Mouse (Mus musculus) hindbrain, postnatal 0 days (tissue): ENCODE data around the gene Lor. TPM values are rescaled to one million over a fixed set of nuclear protein-coding genes. Genes with fewer than 3 reads are reported as not detected.
A peak's percentile ranks its signal among the peaks of the same experiment; 100 is the strongest.

Experiments
- ATAC-seq: fragments of 200-750 bp; cut with Nextera tagmentation; 2 replicates; pipeline ENCODE4 v1.8.0; 2017; ENCODE audit warnings: mild to moderate bottlenecking, moderate TSS enrichment, moderate library complexity
- DNase-seq: peaks from one replicate; pipeline ENCODE4 v3.0.0-alpha.2; 2015; ENCODE audit warnings: low spot score
- H3K27ac ChIP-seq: fragments of 300-500 bp; sonication (generic); 2 replicates; pipeline ENCODE4 v1.5.1; 2014; ENCODE audit warnings: mild to moderate bottlenecking
- H3K27me3 ChIP-seq: fragments of 300-500 bp; sonication (generic); 2 replicates; pipeline ENCODE4 v1.6.1; 2014; ENCODE audit warnings: low read length, mixed read lengths; ENCODE audit not compliant: insufficient read depth
- H3K36me3 ChIP-seq: fragments of 300-500 bp; sonication (generic); 2 replicates; pipeline ENCODE4 v1.6.1; 2014; ENCODE audit warnings: low read length, mixed read lengths; ENCODE audit not compliant: insufficient read depth
- H3K4me1 ChIP-seq: fragments of 300-500 bp; sonication (generic); 2 replicates; pipeline ENCODE4 v1.6.1; 2014; ENCODE audit warnings: antibody characterized with exemption, low read length, mixed read lengths; ENCODE audit not compliant: insufficient read depth
- H3K4me2 ChIP-seq: fragments of 300-500 bp; sonication (generic); 2 replicates; pipeline ENCODE4 v1.6.1; 2014; ENCODE audit warnings: low read depth, mild to moderate bottlenecking, low read length, moderate library complexity, mixed read lengths
- H3K4me3 ChIP-seq: fragments of 300-500 bp; sonication (generic); 2 replicates; pipeline ENCODE4 v1.5.1; 2014; ENCODE audit warnings: low read length
- H3K9ac ChIP-seq: fragments of 300-500 bp; sonication (generic); replicated peaks from 2 replicates; pipeline ENCODE4 v1.6.1; 2014; ENCODE audit warnings: mild to moderate bottlenecking, low read length, moderate library complexity, mixed read lengths
- H3K9me3 ChIP-seq: fragments of 300-500 bp; sonication (generic); 2 replicates; pipeline ENCODE4 v1.6.1; 2016; ENCODE audit warnings: low read length, mixed read lengths
- CTCF ChIP-seq: IDR thresholded peaks from 2 replicates; pipeline ENCODE4 v1.5.1; 2016; ENCODE audit warnings: antibody characterized with exemption, control low read depth, low read depth
- WGBS: fragments of 180-500 bp; shearing (Covaris S2); extraction: QIAGEN DNeasy Blood & Tissue Kit; methylation state at CpG from one replicate; pipeline ENCODE4 v1.1.7; 2014; 5-methylcytosine and 5-hydroxymethylcytosine counted together
- microRNA-seq, 2 experiments: library from miRNA; unstranded; fragments of <30 nt; microRNA quantifications; one replicate each; pipeline ENCODE4; 2016
- polyA plus RNA-seq: library from polyadenylated mRNA; unstranded; fragments of >200 nt; fragmentation: Nextera tagmentation; extraction: Ambion mirVana; gene quantifications from 2 replicates; pipeline ENCODE4 v1.2.1, GENCODE M21; 2015
- total RNA-seq: library from RNA; depleted of rRNA; stranded (reverse); fragments of >200 nt; gene quantifications from 2 replicates; pipeline ENCODE4 v1.2.3, GENCODE M21; 2014; rRNA removed

The Lor gene
- total and polyA plus RNA-seq, 2 experiments from 2014 or later = 2.2 to 12.1 TPM

DNA sequence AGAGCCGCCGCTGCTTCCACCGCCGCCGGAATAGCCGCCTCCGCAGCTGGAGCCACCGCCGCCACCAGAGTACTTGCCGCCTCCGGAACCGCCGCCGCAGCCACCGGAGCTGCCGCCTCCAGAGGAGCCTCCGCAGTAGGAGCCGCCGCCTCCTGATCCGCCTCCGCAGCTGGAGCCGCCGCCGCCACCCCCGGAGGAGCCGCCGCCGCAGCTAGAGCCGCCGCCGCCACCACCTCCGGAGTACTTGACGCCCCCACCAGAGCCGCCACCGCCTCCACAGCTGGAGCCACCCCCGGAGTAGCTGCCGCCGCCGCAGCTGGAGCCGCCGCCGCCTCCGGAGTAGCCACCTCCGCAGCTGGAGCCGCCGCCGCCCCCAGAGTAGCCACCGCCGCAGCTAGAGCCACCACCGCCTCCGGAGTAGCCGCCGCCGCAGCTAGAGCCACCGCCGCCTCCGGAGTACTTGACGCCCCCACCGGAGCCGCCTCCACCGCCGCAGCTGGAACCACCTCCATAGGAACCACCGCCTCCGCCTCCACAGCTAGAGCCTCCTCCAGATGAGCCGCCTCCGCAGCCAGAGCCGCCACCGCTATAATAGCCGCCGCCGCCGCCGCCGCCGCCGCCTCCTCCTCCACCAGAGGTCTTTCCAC, 1.5 kb downstream of the Lor start:
- DNase-seq (peak; percentile 66), ATAC-seq (peak; percentile 71)
- peak overlapping the region; percentile 84 for H3K9ac ChIP-seq
- WGBS = under 1% methylated on average over 49 of the region's 76 CpGs
- no peak for TF ChIP-seq CTCF
- peak overlapping the region; percentile 75 for H3K4me3 ChIP-seq
- no peaks in the 10 kb centered on the region for H3K27me3 ChIP-seq
- H3K27ac ChIP-seq = peak overlapping the region; percentile 94
- peak overlapping the region; percentile 84 for H3K4me2 ChIP-seq
- no peaks in the 10 kb centered on the region for H3K4me1 ChIP-seq
- H3K9me3 ChIP-seq = no peaks in the 10 kb centered on the region
- no peaks in the 10 kb centered on the region for H3K36me3 ChIP-seq

DNA sequence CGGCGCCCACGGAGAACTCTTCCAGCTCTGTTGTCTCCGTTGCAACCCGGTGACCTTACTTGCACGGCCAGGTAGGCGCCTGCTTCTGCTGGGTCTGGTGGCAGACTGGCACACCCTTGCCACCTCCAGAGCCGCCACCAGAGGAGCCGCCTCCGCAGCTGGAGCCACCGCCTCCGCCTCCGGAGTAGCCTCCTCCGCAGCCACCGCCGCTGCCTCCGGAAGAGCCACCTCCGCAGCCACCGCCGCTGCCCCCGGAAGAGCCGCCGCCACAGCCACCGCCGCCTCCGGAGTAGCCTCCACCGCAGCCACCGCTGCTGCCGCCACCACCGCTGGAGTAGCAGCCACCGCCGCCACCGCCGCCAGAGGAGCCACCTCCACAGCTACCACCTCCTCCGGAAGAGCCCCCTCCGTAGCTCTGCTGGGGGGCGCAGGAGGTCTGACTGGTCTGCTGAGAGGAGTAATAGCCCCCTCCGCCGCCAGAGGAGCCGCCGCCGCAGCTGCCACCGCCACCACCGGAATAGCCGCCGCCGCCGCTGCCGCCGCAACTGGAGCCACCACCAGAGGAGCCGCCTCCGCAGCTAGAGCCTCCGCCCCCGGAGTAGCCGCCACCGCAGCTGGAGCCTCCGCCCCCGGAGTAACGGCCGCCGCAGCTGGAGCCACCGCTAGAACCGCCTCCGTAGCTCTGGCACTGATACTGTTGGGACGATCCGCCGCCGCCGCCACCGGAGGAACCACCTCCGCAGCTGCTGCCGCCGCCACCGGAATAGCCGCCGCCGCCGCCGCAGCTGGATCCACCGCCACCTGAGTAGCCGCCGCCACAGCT, 2.3 kb downstream of the Lor start:
- no peaks in the 10 kb centered on the region for H3K27me3 ChIP-seq
- TF ChIP-seq CTCF = peak; percentile 43; the same call in 1 of the 2 replicates
- peak; percentile 79 for DNase-seq
- no peaks in the 10 kb centered on the region for H3K4me1 ChIP-seq
- peak; percentile 89 for ATAC-seq
- WGBS = 2% methylated on average over 76 of the region's 82 CpGs
- peak overlapping the region; percentile 94 for H3K27ac ChIP-seq
- no peaks in the 10 kb centered on the region for H3K9me3 ChIP-seq
- H3K36me3 ChIP-seq = no peaks in the 10 kb centered on the region
- peak overlapping the region; percentile 84 for H3K9ac ChIP-seq
- H3K4me3 ChIP-seq = peak overlapping the region; percentile 75
- H3K4me2 ChIP-seq = peak overlapping the region; percentile 84

DNA sequence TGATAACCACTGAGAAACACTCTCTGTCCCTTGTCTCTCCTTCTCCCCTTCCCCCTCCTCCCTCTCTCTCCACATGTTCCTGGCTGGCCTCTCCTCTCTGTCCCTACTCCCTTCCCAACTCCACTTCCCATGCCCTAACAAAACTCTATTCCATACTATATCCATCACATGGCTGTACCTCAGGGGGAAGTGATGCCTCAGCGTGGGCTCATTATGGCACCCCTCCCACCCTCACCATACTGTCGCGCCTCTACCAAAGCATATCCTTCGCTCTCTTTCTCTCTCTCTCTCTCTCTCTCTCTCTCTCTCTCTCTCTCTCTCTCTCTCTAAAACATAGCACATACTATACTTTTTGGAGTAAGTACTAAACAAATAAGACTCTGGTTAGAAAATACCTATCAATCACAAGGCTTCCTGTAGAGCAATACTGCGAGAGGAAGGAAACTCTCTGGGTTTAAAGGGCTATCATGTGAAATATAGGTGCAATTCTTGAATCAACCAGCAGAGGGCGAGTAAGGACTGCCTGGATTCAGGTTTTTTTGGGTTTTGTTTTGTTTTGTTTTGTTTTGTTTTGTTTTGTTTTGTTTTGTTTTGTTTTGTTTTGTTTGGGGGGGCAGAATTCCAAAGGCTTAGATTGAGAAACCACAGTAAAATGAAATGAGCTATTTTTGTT, 32.4 kb downstream of the Lor start:
- no peaks in the 10 kb centered on the region for H3K9me3 ChIP-seq
- WGBS = 49% methylated on average over 6 of the region's 6 CpGs
- H3K27me3 ChIP-seq = no peaks in the 10 kb centered on the region
- H3K4me2 ChIP-seq = no peak overlapping the region
- ATAC-seq (no peak), DNase-seq (peak; percentile 66)
- H3K9ac ChIP-seq = no peak overlapping the region
- H3K4me1 ChIP-seq = no peaks in the 10 kb centered on the region
- no peak overlapping the region for H3K4me3 ChIP-seq
- TF ChIP-seq CTCF = peak; percentile 78
- no peak overlapping the region for H3K27ac ChIP-seq
- no peaks in the 10 kb centered on the region for H3K36me3 ChIP-seq

DNA sequence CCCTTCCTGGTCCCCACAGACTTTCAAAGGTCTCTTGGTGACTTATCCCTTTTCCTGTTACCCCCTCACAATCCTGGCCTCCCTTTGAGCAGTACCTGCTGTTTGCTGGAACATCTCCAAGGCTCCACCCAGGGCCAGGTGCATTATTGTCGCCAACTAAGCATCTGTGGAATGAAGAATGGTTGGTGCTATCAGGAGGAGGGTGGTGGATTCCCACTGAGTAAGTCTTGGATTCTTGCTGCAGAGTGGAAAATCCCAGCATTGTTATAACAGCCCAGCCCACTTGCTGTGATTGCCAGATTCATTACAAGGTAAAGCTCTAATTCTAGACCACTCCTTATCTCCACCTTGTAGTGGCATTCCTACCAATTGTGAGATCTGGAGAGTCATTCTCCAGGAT, 49.0 kb downstream of the Lor start:
- Histone ChIP-seq H3K4me2 (no peak overlapping the region), H3K4me1 (no peaks in the 10 kb centered on the region), H3K27ac (no peak overlapping the region), H3K4me3 (no peak overlapping the region), H3K27me3 (no peaks in the 10 kb centered on the region), H3K36me3 (no peaks in the 10 kb centered on the region), H3K9me3 (no peaks in the 10 kb centered on the region), H3K9ac (no peak overlapping the region)
- ATAC-seq = no peak
- DNase-seq = no peak
- 50% methylated on average over 1 of the region's 1 CpGs for WGBS
- no peak for TF ChIP-seq CTCF

DNA sequence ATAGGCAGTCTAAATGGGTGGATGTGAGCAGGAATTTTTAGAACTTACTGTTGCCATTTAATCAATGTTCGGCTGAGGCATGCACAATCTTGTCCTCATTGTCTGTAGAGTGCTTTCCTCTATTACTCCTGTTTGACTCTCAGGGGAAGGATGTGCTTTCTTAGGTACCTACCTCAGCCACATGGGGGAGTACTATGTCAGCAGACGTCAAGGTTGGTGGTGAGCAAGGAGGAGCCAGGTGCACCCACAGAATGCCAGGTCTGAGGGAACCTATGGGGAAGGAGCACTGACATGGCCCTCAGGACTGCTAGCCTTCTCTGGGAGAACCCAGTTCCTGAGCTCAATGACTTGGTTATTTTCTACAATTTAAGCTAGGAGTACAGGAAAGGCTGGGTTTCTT, 49.7 kb downstream of the Lor start:
- Histone ChIP-seq H3K27ac (no peak overlapping the region), H3K9ac (no peak overlapping the region), H3K27me3 (no peaks in the 10 kb centered on the region), H3K4me1 (no peaks in the 10 kb centered on the region), H3K36me3 (no peaks in the 10 kb centered on the region), H3K4me3 (no peak overlapping the region), H3K9me3 (no peaks in the 10 kb centered on the region), H3K4me2 (no peak overlapping the region)
- ATAC-seq (no peak), DNase-seq (no peak)
- 49% methylated on average over 2 of the region's 2 CpGs for WGBS
- TF ChIP-seq CTCF = no peak

Small RNA genes within 50 kb of the gene (microRNA-seq; reads per million reads assigned to microRNA genes)
- 0 reads per million in 2 experiments for gene Gm25145

Other genes starting within 250 kb of the Lor start
- not detected in 2 replicates for gene Pglyrp3, start 68.6 kb downstream of the Lor start, total RNA-seq
- gene Pglyrp3, start 68.6 kb downstream of the Lor start, polyA plus RNA-seq = not detected in 2 replicates
- gene Prr9, start 40.8 kb upstream of the Lor start, total RNA-seq = 0.21 TPM in 1 of 2 replicates, not detected in the other
- gene Prr9, start 40.8 kb upstream of the Lor start, polyA plus RNA-seq = not detected in 2 replicates
- not detected in 2 replicates for gene Lelp1, start 59.6 kb upstream of the Lor start, total RNA-seq
- gene Lelp1, start 59.6 kb upstream of the Lor start, polyA plus RNA-seq = not detected in 2 replicates
- gene Sprr2a1, start 132.7 kb upstream of the Lor start, total RNA-seq = not detected in 2 replicates
- not detected in 2 replicates for gene Sprr2a1, start 132.7 kb upstream of the Lor start, polyA plus RNA-seq
- gene Sprr2a2, start 132.8 kb upstream of the Lor start, total RNA-seq = not detected in 2 replicates
- not detected in 2 replicates for gene Sprr2a2, start 132.8 kb upstream of the Lor start, polyA plus RNA-seq
- gene Sprr2a3, start 202.3 kb upstream of the Lor start, total RNA-seq = not detected in 2 replicates
- gene Sprr2a3, start 202.3 kb upstream of the Lor start, polyA plus RNA-seq = not detected in 2 replicates
- not detected in 2 replicates for gene Sprr2b, start 233.5 kb upstream of the Lor start, total RNA-seq
- gene Sprr2b, start 233.5 kb upstream of the Lor start, polyA plus RNA-seq = 0.24 and 0.44 TPM in 2 replicates